Mouse (Mus musculus) T-helper 2 cell (primary cell): Measurements from ENCODE around the gene AI182371.

Experiments
- in situ Hi-C: fragments of 300-600 bp; cut with MboI, MseI; formaldehyde crosslinking; loops from one replicate; pipeline ENCODE4 v1.15.1; 2025; ENCODE audit warnings: high pct_unique_total_duplicates

The AI182371 gene

DNA sequence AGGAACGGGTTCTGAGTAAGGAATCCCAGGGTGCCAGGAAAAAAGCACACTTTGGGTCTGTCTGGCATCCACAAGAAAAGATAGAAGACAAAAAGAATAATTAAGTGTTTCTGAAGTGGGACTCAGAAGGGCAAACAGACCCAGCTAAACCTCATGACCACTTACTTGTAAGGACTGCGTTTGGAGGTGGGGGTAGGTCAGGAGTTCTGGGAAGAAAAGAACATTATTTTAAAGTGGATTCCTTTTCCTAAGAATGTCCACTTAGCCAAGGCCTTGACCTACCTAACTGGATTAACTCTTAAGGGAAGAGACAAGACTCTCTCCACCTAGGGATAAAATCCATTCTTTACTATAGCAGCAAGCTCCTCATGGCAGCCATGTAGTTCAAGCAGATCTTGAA, 28.8 kb downstream of the AI182371 start:
- in situ Hi-C loops: no loop called here

GRCm38 (mm10) chr2:35070275-35070674, 31.1 kb downstream of the AI182371 start:
- in situ Hi-C loops: no loop called here

- in situ Hi-C loops: no loop called here
Observed at GRCm38 (mm10) chr2:35069124-35069523, 32.2 kb downstream of the AI182371 start.

DNA sequence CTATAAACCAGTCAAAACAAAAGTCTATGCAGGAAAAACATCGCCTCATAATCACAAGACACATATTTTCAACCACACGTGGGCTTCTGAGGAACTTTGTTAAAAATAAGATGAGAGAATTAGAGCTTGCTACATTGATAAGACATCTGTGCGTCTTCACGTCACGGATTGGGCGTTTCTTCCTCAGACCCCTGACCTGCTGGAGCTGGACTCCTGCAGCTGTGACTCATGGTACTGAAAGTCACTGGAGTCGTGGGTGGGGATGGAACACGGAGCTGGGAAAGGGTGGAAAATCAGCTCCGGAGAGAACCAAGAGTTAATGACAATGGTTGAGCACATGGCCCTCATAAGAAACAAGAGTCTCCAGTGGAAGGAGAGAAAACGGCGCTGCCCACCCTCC, 34.2 kb downstream of the AI182371 start:
- in situ Hi-C loops: no loop called here

DNA sequence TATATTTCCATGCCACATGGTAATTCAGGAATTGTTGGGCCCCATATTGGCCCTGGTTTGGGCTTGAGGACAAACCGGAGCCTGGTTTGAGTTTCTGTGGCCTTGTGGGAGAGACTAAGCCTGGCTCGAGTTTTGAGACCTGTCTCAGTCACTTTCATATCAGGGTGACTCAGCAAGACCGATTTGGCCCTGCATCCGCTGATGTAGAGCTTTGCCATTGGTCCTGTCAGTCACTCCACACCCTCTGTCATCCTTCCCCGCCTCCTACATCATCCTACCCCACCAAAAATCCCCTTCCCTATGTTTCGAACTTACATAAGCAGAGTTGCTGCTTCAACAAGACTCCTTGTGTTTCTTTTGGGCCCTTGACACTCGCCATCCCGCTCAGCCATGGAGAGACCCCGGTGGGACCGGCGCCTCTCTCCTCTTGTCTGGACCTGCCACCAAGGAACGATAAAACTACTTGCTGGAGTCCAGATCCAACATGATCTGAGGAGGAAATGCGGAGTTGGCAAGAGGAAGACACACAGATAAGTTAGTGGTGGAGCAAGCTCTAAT, 34.7 kb downstream of the AI182371 start:
- in situ Hi-C loops: no loop called here

DNA sequence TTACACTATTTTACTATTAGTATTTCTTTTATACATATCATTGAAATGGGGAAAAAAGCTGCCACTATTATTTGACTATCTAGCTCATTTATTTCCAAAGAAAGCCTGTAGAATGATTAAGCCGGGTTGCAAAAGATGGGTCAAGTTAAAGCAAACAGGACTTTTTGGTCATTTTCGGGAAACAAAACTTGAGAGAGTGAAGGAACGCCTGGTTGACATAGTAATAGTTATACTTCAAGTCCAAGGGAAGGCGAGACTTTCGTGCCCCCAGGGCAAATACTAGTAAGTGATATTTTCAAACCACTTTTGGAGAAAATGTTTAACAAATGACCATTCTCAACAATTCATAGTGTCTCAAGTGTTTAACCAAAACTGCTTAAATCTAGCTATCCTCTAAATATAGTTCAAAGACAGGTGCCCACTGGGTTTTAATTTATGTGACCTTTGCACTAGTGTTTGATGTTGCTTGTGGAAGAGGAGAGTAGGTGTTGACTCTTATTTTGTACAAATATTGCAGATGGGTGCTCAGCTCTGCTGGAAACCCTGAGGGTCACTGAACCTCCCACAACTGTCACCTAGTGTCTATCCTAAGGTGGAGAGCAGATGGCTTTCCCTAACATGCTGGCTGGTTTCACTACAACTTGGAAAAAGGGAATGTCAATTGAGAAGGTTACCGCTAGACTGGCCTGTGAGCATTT, 37.9 kb downstream of the AI182371 start:
- in situ Hi-C loops: no loop called here

DNA sequence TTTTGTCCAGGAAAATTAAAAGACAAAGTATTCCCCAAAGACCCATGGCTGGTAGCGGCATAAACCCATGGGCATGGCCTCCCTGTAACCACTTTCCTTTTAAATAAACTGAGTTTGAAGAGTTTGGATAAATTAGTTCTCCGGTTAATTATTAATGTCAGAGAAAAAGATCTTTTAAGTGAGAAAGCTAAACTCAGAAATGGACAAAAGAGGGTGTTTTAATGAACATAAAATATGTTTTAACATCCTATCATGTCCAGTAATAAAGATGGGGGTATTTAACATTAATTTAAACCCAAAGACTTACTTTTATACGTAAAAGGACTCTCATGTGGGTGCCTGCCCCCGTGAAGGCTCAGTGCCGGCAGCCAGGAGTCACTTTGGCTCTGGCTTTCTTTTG, 40.0 kb downstream of the AI182371 start, which contains the start of gene Hc:
TSS of gene Hc (minus strand) at position 101 of the 400 bp plus-strand sequence.
- in situ Hi-C loops: no loop called here

GRCm38 (mm10) chr2:35060897-35061296, 40.4 kb downstream of the AI182371 start:
- in situ Hi-C loops: no loop called here

DNA sequence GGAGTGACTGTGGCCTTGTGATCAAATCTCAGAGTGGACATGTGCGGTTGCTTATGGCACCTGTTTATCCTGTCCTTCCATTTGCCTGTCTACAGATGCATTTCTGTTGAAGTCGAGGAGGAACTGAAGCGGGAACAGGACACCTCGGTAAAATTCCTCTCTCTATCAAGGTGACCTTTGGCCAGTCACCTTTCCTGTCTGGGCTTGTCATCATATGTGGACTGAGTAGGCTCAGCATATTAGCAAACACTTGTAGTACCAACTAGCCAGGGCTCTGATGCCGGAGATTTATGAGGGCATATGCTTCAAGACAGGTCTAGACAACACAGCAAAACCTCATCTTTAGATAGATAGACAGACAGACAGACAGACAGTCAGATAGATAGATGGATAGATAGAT, 41.1 kb downstream of the AI182371 start:
- in situ Hi-C loops: no loop called here

DNA sequence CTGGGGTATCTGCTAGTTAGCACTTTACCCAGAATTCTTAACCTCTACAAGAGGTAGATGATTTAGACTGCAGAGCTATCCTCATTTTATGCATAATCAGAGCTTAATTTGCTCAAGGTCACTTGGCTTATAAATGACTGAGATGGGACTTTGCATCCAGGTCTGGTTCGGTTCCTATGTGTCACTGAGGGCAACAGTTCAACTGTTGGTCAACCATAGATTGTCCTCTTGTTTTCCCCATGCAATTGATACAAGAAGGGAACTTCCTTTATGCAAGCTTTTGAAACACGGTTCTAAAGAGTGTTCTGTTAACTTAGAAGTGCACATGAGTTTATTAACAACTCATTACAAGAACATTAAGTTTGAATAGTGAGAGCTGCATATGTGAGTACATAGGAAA, 43.0 kb downstream of the AI182371 start:
- in situ Hi-C loops: no loop called here

- in situ Hi-C loops: no loop called here
Observed at GRCm38 (mm10) chr2:35057243-35057642, 44.1 kb downstream of the AI182371 start.

DNA sequence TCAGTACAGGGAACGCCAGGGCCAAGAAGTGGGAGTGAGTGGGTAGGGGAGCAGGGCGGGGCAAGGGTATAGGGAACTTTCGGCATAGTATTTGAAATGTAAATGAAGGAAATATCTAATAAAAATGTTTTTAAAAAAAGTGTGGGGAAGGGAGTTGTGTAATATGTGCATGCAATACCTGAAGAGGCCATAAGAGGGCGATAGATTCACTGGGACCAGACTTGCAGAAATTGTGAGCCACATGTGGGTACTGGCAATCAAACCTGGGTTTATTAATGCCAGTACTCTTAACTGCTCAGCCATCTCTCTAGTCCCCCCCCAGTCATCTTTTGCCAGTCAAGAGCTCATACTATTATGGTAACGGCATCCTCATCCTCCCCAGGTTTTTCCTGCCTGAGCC, 52.5 kb downstream of the AI182371 start:
- in situ Hi-C loops: loop anchor here (5.0 kb wide), 1 partner anchor 58 kb away; the partner anchor contains the start of gene Cntrl

- in situ Hi-C loops: loop anchor here (5.0 kb wide), 1 partner anchor 62 kb away; the partner anchor contains the start of gene Cntrl
Observed at GRCm38 (mm10) chr2:35044956-35045355, 56.4 kb downstream of the AI182371 start.

GRCm38 (mm10) chr2:35038580-35039375, 62.6 kb downstream of the AI182371 start:
- in situ Hi-C loops: no loop called here
